Mouse (Mus musculus) liver, adult 2 months (tissue): ENCODE data around the gene Asb3.

Experiments
- CTCF ChIP-seq: fragments of 200-500 bp; IDR thresholded peaks from 2 replicates; pipeline ENCODE4 v1.5.1; 2011; ENCODE audit warnings: low read depth, low read length, control low read depth
- POLR2A ChIP-seq: fragments of 200-500 bp; IDR thresholded peaks from 2 replicates; pipeline ENCODE4 v1.6.1; 2011; ENCODE audit warnings: low read length, control low read depth; ENCODE audit not compliant: insufficient read depth; ENCODE audit errors: extremely low read depth

DNA sequence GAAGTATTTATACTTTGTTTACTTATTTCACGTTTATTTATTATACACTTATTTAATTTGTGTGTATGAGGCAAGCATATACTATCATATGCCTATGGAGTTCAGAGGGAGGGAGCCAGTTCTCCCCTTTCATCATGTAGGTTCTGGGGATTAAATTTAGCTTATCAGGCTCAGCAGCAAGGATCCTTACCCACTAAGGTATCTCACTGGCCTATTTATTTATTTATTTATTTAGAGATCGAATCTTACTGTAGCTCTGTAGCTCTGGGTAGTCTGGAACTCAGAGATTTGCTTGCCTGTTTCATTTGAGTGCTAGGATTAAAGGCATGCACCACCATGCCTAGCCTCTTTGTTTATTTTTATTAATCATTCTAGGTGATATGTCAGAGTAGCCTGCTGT is 113.5 kb downstream of the Asb3 start:
- TF ChIP-seq CTCF (no peak), POLR2A (no peak)
